Mouse (Mus musculus): Measurements from ENCODE around the gene C130079G13Rik. TPM values are rescaled to one million over a fixed set of nuclear protein-coding genes. Genes with fewer than 3 reads are reported as not detected.

Gene C130079G13Rik
- polyA plus RNA-seq (2015; fragmentation: Nextera tagmentation; extraction: Ambion mirVana): not detected in 2 replicates

DNA sequence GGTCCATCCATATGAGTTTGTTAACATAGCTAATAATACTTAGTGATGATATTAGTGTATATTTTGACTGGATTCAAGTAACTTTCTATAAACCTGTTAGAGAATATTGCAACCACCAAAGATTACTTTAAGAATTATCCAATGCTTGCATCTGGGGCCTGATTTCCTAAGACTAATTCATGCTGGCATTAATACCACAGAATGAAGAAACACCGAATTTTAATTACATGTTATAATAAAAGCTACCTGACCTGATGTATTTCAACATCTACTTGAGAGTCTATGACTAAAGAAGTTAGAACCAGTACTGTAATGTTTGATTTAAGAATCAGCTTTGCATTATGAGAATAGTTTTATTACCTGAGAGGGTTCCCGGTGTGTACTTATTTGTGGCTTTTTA is at the start of gene C130079G13Rik:
Gene C130079G13Rik, plus strand, starts transcription at position 301 of the 400 bp plus-strand sequence.

Other genes starting within 250 kb of the C130079G13Rik start
- not detected in 2 replicates for gene Gm5538, start 195.4 kb upstream of the C130079G13Rik start, polyA plus RNA-seq (2015; fragmentation: Nextera tagmentation; extraction: Ambion mirVana)
- gene Gm8298, start 64.2 kb upstream of the C130079G13Rik start, polyA plus RNA-seq (2015; fragmentation: Nextera tagmentation; extraction: Ambion mirVana): not detected in 2 replicates
- gene Aadacl2, start 81.5 kb downstream of the C130079G13Rik start, polyA plus RNA-seq (2015; fragmentation: Nextera tagmentation; extraction: Ambion mirVana): not detected in 2 replicates
- gene Aadac, start 100.5 kb downstream of the C130079G13Rik start, polyA plus RNA-seq (2015; fragmentation: Nextera tagmentation; extraction: Ambion mirVana): not detected in 2 replicates
- gene Sucnr1, start 156.7 kb downstream of the C130079G13Rik start, polyA plus RNA-seq (2015; fragmentation: Nextera tagmentation; extraction: Ambion mirVana): 0.09 TPM in 1 of 2 replicates, not detected in the other

Data from neural tube, postnatal 0 days (tissue).